Mouse (Mus musculus) MEL (cell line): ENCODE data around the gene Mpp5. TPM values are rescaled to one million over a fixed set of nuclear protein-coding genes. Genes with fewer than 3 reads are reported as not detected.

Source experiments
- DNase-seq: peaks from one replicate; pipeline ENCODE4 v3.0.0; 2011; ENCODE audit warnings: low read depth, low spot score
- H3K27ac ChIP-seq: 2 replicates; pipeline ENCODE4 v1.5.1; 2012; ENCODE audit warnings: low read depth, mild to moderate bottlenecking, control low read depth, low read length, moderate library complexity; ENCODE audit not compliant: control insufficient read depth
- H3K27me3 ChIP-seq, 2 experiments: fragments of 150-350 bp in 1 of 2; sonication (generic) in 1 of 2; 2 replicates each; pipeline ENCODE4 v1.6.1; 2012; ENCODE audit warnings: low read length in 2 of 2, mild to moderate bottlenecking in 2 of 2, improper control_type of control experiment in 1 of 2, moderate library complexity in 1 of 2; ENCODE audit not compliant: insufficient read depth in 2 of 2, control insufficient read depth in 1 of 2
- H3K36me3 ChIP-seq, 2 experiments: 2 replicates each; pipeline ENCODE4 v1.6.1; 2012 to 2014; ENCODE audit warnings: low read length in 2 of 2, improper control_type of control experiment in 1 of 2, inconsistent platforms in 1 of 2, mild to moderate bottlenecking in 1 of 2; ENCODE audit not compliant: insufficient read depth in 2 of 2, control insufficient read depth in 1 of 2
- H3K4me1 ChIP-seq, 2 experiments: fragments of 150-350 bp in 1 of 2; sonication (generic) in 1 of 2; 2 replicates each; pipeline ENCODE4 v1.6.1; 2012; ENCODE audit warnings: low read length in 2 of 2, improper control_type of control experiment in 1 of 2, mild to moderate bottlenecking in 1 of 2; ENCODE audit not compliant: insufficient read depth in 2 of 2, control insufficient read depth in 1 of 2
- H3K4me3 ChIP-seq, 2 experiments: fragments of 150-350 bp in 1 of 2; sonication (generic) in 1 of 2; 2 replicates each; pipeline ENCODE4 v1.5.1; 2012; ENCODE audit warnings: low read depth in 2 of 2, low read length in 2 of 2, mild to moderate bottlenecking in 2 of 2, moderate library complexity in 2 of 2, control low read depth in 1 of 2, improper control_type of control experiment in 1 of 2; ENCODE audit not compliant: control insufficient read depth in 1 of 2, insufficient read depth in 1 of 2
- H3K79me2 ChIP-seq: 2 replicates; pipeline ENCODE4 v1.6.1; 2012; ENCODE audit warnings: mild to moderate bottlenecking, low read length, moderate library complexity; ENCODE audit not compliant: control insufficient read depth, poor library complexity, insufficient read depth
- H3K9ac ChIP-seq: 2 replicates; pipeline ENCODE4 v1.6.1; 2012; ENCODE audit warnings: low read depth, mild to moderate bottlenecking, control low read depth, low read length, moderate library complexity; ENCODE audit not compliant: control insufficient read depth, poor library complexity, severe bottlenecking
- H3K9me3 ChIP-seq: fragments of 150-350 bp; sonication (generic); replicated peaks from 2 replicates; pipeline ENCODE4 v1.6.1; 2012; ENCODE audit warnings: mild to moderate bottlenecking, low read length, improper control_type of control experiment, moderate library complexity; ENCODE audit not compliant: insufficient read depth
- BHLHE40 ChIP-seq: IDR thresholded peaks from 2 replicates; pipeline ENCODE4 v1.6.1; 2012; ENCODE audit warnings: low read depth, mild to moderate bottlenecking, inconsistent platforms, low read length, improper control_type of control experiment, borderline replicate concordance
- E2F4 ChIP-seq: IDR thresholded peaks from 2 replicates; pipeline ENCODE4 v1.6.1; 2011; ENCODE audit warnings: low read depth, low read length, improper control_type of control experiment, borderline replicate concordance
- ELF1 ChIP-seq: IDR thresholded peaks from 2 replicates; pipeline ENCODE4 v1.6.1; 2014; ENCODE audit warnings: low read depth, mild to moderate bottlenecking, inconsistent platforms, low read length, improper control_type of control experiment, moderate library complexity
- ETS1 ChIP-seq: IDR thresholded peaks from 2 replicates; pipeline ENCODE4 v1.6.1; 2012; ENCODE audit warnings: low read depth, mild to moderate bottlenecking, inconsistent platforms, low read length, improper control_type of control experiment, moderate library complexity
- GATA1 ChIP-seq: IDR thresholded peaks from 2 replicates; pipeline ENCODE4 v1.6.1; 2011; ENCODE audit warnings: low read depth, low read length, improper control_type of control experiment
- JUND ChIP-seq: IDR thresholded peaks from 2 replicates; pipeline ENCODE4 v1.6.1; 2011; ENCODE audit warnings: low read depth, mild to moderate bottlenecking, improper control_type of control experiment, low read length
- KAT2A ChIP-seq: conservative IDR thresholded peaks from 2 replicates; pipeline ENCODE4 v1.6.1; 2012; ENCODE audit warnings: low read depth, low read length, improper control_type of control experiment, inconsistent platforms
- MAFK ChIP-seq: IDR thresholded peaks from 2 replicates; pipeline ENCODE4 v1.6.1; 2011; ENCODE audit warnings: low read depth, mild to moderate bottlenecking, low read length, improper control_type of control experiment, borderline replicate concordance
- MAZ ChIP-seq: IDR thresholded peaks from 2 replicates; pipeline ENCODE4 v1.6.1; 2012; ENCODE audit warnings: low read depth, mild to moderate bottlenecking, inconsistent platforms, low read length, improper control_type of control experiment
- MXI1 ChIP-seq: IDR thresholded peaks from 2 replicates; pipeline ENCODE4 v1.6.1; 2011; ENCODE audit warnings: mild to moderate bottlenecking, low read depth, low read length, improper control_type of control experiment
- MYC ChIP-seq: IDR thresholded peaks from 2 replicates; pipeline ENCODE4 v1.6.1; 2011; ENCODE audit warnings: low read depth, mild to moderate bottlenecking, low read length, improper control_type of control experiment, moderate library complexity
- NRF1 ChIP-seq: IDR thresholded peaks from 2 replicates; pipeline ENCODE4 v1.6.1; 2014; ENCODE audit warnings: low read depth, mild to moderate bottlenecking, inconsistent platforms, low read length, improper control_type of control experiment, moderate library complexity; ENCODE audit not compliant: poor library complexity, insufficient read depth, severe bottlenecking
- POLR2AphosphoS5 ChIP-seq: IDR thresholded peaks from 2 replicates; pipeline ENCODE4 v1.6.1; 2012; ENCODE audit warnings: low read depth, borderline replicate concordance, mild to moderate bottlenecking, inconsistent platforms, low read length, moderate library complexity, mixed read lengths
- RCOR1 ChIP-seq: IDR thresholded peaks from 2 replicates; pipeline ENCODE4 v1.6.1; 2012; ENCODE audit warnings: low read depth, mild to moderate bottlenecking, inconsistent platforms, low read length, improper control_type of control experiment
- UBTF ChIP-seq: IDR thresholded peaks from 2 replicates; pipeline ENCODE4 v1.6.1; 2012; ENCODE audit warnings: low read depth, mild to moderate bottlenecking, inconsistent platforms, low read length, improper control_type of control experiment, moderate library complexity, borderline replicate concordance; ENCODE audit not compliant: insufficient read depth
- ZKSCAN1 ChIP-seq: IDR thresholded peaks from 2 replicates; pipeline ENCODE4 v1.6.1; 2012; ENCODE audit warnings: low read depth, mild to moderate bottlenecking, inconsistent platforms, low read length, improper control_type of control experiment, moderate library complexity
- ZMIZ1 ChIP-seq: IDR thresholded peaks from 2 replicates; pipeline ENCODE4 v1.6.1; 2012; ENCODE audit warnings: low read depth, mild to moderate bottlenecking, inconsistent platforms, low read length, improper control_type of control experiment, moderate library complexity
- polyA plus RNA-seq, 2 experiments: library from polyadenylated mRNA; stranded (reverse) in 1 of 2; unstranded in 1 of 2; fragments of >175 nt in 1 of 2; fragments of >200 nt in 1 of 2; gene quantifications; 2 replicates each; pipeline versions ENCODE4 v1.2.1 to v1.2.4; 2012; ENCODE audit warnings: low replicate concordance in 2 of 2, low read depth in 1 of 2; ENCODE audit not compliant: insufficient read length in 2 of 2, insufficient read depth in 1 of 2, missing spikeins in 1 of 2
- total RNA-seq: library from RNA; depleted of rRNA; stranded (reverse); fragments of 300-350 nt; gene quantifications from 2 replicates; pipeline ENCODE4 v1.2.3, GENCODE M21; 2012

The Mpp5 gene
- total and polyA plus RNA-seq, 3 experiments = 15.1 to 143 (median 15.2) TPM

GRCm38 (mm10) chr12:78727723-78728122 lies 21.0 kb upstream of the Mpp5 start:
- Histone ChIP-seq H3K4me3 (no peak overlapping the region), H3K27ac (no peak overlapping the region), H3K36me3 (no peaks in the 10 kb centered on the region), H3K79me2 (no peaks in the 10 kb centered on the region), H3K27me3 (no peaks in the 10 kb centered on the region), H3K9me3 (no peaks in the 10 kb centered on the region), H3K4me1 (no peaks in the 10 kb centered on the region), H3K9ac (no peak overlapping the region)
- no peak for TF ChIP-seq GATA1
- no peak for TF ChIP-seq KAT2A
- TF ChIP-seq UBTF = no peak
- no peak for TF ChIP-seq MAZ
- TF ChIP-seq JUND = no peak
- no peak for TF ChIP-seq MXI1
- TF ChIP-seq ZMIZ1 = no peak
- no peak for TF ChIP-seq BHLHE40
- TF ChIP-seq NRF1 = no peak
- DNase-seq = no peak

GRCm38 (mm10) chr12:78739633-78740032 lies 9.1 kb upstream of the Mpp5 start:
- no peak overlapping the region for H3K9ac ChIP-seq
- no peak overlapping the region for H3K4me3 ChIP-seq
- no peak overlapping the region for H3K27ac ChIP-seq
- TF ChIP-seq E2F4 (no peak), ELF1 (no peak), RCOR1 (no peak), MYC (no peak), BHLHE40 (no peak), MAFK (no peak), POLR2AphosphoS5 (no peak), ETS1 (no peak), ZKSCAN1 (no peak)
- no peaks in the 10 kb centered on the region for H3K79me2 ChIP-seq
- H3K36me3 ChIP-seq = peaks cover 0 to 6% of the 10 kb centered on the region in 2 experiments; a peak in 2 of 4 replicates
- DNase-seq = no peak
- H3K27me3 ChIP-seq = no peaks in the 10 kb centered on the region
- H3K9me3 ChIP-seq = no peaks in the 10 kb centered on the region
- no peaks in the 10 kb centered on the region for H3K4me1 ChIP-seq
